Mouse (Mus musculus) layer of hippocampus, adult 8-10 months (tissue): ENCODE measurements around the gene Cnga3. TPM values are rescaled to one million over a fixed set of nuclear protein-coding genes. Genes with fewer than 3 reads are reported as not detected.

ENCODE experiments used
- DNase-seq, 2 experiments: peaks; one replicate each; pipeline ENCODE4 v3.0.0; 2022; ENCODE audit warnings: low spot score in 2 of 2
- total RNA-seq, 4 experiments: library from RNA; stranded (reverse); gene quantifications; 2 replicates each; pipeline ENCODE4 v1.2.4; 2022

The Cnga3 gene
- total RNA-seq = under 1 TPM; 0.33 to 0.55 (median 0.50) TPM

DNA sequence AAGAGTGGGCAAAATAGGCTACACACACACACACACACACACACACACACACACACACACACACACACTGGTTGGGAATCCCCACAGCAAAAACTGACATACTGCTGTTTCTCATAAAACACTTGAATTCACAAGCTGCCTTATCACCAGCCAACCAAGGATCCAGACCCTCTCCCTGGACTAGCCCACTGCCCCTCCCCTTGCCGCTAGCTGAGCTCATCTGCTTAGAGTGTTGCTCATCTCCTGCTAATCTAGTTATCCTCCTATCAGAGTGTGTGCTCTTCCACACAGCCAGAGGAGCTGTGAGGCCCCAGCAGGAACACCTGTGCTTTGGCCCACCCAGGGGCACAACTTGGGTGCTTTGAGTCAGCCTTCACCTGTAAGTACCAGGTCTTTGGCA lies at the start of gene Cnga3:
Gene Cnga3 (plus strand): TSS at position 291 of the 400 bp plus-strand sequence.
- no peak for DNase-seq

GRCm38 (mm10) chr1:37166066-37166465 lies 48.2 kb upstream of the Cnga3 start:
- no peak for DNase-seq

DNA sequence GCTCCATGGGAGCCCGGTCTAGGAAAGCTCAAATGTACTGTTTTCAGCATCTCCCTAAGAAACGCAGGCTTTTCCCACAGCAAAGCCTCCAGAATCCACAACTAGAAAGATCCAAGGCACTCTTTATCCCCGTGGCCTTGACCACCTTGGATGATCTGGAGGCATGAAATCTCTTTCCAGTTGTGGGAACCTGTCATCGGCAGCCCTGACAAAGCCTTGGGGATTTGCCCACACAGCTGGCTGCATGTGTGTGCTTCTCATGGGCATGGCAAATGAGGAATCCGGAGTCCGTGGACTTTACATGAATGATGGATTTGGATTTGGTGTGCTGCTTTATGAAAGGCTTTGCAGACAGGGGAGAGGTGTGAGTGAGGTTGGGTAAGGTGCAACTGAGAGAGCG lies 46.3 kb upstream of the Cnga3 start:
- no peak for DNase-seq

GRCm38 (mm10) chr1:37177874-37178273 lies 36.4 kb upstream of the Cnga3 start:
- no peak for DNase-seq

DNA sequence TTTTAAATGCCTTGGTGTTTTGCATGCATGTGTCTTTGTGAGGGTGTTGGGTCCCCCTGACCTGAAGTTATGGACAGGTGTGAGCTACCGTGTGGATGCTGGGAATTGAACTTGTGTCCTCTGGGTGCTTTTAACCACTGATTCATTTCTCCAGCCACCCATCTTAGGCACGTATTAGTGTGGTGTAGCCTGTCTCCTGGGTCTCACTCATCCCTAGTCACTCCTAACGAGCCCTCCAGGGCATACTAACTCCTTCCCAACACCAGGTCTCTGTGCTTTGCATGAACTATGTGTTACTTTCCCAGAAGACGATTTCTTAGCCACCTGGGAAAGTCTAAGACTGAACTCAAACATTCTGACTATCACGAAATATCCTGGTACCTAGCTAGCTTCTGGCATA lies 34.4 kb upstream of the Cnga3 start:
- DNase-seq = no peak

- DNase-seq = no peak
Measured at GRCm38 (mm10) chr1:37187050-37187449, 27.2 kb upstream of the Cnga3 start.

DNA sequence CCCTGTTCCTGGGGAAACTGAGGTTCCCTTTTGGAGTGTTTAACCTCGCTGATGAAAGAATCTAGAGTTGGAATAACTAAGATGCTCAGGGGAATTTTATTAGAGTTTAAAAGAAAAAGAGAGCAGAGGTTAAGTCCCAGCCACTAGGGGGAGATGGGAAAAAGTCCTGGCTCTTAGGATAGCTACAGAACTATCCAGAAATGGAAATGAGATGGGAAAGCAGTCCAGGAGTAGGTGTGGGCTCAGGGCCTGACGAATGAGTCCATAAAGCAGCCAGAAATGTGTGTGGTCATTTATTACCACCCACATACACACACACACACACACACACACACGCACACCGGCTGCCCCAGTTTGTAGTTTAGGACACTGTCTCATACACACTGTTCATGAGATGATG lies 19.6 kb upstream of the Cnga3 start:
- DNase-seq = no peak

DNA sequence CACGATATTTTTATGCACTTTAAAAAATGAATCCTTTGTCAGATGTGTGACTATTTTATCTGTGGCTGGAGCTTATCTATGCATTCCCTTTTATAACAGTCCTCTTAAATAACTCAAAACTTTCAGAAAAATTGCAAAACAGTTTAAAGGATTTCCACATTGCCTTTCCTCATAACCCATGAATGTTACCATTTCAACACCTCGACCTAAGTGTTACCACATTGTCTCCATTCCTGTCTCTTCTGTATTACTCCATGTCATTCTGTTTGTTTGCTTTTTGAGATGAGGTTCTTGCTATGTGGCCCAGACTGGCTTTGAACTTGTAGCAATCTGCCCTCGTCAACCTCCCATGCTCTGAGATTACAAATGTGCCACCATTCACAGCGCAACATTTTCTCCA lies 12.8 kb upstream of the Cnga3 start:
- no peak for DNase-seq

DNA sequence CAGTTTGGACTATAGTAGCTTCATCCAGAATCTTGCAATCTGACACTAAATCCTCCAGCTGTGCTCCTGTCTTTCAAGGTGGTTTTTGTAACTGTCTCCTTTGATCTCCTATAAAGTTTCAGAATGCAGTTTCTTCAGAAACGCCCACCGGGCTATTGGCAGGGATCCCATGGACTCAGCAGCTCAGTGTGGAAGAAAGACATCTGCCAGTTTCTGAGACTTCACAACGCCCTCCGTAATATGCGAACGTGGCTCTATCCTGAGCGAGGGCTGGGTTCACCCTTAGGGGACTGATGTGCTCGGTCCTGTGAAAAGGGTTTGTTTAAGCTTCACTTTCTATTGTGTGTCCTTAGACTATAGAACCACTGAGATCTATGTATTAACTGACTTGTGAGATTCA lies 6.5 kb upstream of the Cnga3 start:
- DNase-seq = no peak

- DNase-seq = no peak
Measured at GRCm38 (mm10) chr1:37212375-37212774, 1.9 kb upstream of the Cnga3 start.

DNA sequence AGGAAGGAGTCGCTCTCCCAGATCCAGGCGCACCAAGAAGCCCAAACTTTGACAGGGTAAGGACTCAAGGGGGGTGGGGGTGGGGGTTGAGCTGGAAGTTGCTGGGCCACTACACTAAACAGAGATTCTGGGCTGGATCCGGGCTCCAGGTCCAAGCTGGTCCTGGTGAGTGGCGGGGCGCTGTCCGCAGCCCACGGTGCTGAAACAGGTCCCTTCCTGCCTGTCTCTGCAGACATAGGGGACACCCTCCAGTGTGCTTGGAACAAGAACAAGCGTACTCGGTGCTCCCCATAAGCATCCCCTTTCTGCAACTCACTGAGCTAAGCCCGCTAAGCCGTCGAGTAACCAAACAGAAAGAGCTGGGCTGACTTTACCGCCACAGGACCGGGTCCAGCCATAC lies 4.2 kb downstream of the Cnga3 start:
- no peak for DNase-seq

DNA sequence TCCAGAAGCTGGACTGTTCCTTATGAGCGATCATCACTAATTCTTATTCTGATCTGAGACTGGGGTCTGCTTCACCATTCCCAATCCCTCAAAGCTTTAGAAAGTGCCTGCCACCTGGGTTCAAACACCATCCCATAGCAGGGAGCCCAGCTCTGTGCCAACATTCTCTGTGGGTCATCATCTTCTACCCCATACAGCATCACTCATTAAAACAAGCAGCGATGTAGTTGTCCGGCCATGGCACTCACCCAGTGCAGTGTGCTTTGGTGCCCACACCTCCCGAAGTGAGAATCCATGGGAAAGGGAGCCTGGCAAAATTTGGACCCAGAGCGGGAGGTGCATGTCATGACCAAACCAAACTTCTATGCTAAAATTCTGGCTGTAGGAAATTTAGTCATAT lies 5.4 kb downstream of the Cnga3 start:
- no peak for DNase-seq

GRCm38 (mm10) chr1:37220134-37220907 lies 6.1 kb downstream of the Cnga3 start:
- peak; percentile 88 to 90 for DNase-seq

- no peak for DNase-seq
Measured at GRCm38 (mm10) chr1:37222002-37222401, 7.8 kb downstream of the Cnga3 start.

DNA sequence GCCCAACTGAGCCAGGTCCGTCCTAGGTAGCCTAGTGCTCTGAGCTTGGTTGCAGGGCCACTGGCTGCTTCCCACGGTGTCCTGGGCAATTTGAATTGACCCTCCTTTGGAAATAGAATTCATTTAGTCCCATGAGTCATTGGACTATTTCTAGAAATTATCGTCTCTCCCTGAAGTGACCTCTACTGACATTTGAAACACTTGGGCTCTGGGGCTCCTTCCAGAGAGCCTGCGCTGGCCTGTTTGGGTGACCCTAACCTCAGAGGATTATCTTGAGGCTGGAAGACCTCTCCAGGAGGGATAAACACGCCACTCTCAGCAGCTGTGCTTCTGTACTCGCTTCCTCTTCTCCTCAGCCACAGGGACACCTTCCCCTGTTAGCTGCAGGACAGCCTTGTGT lies 16.2 kb downstream of the Cnga3 start:
- DNase-seq = no peak

- DNase-seq = no peak
Measured at GRCm38 (mm10) chr1:37231295-37231701, 17.1 kb downstream of the Cnga3 start.

GRCm38 (mm10) chr1:37239045-37239635 lies 24.9 kb downstream of the Cnga3 start:
- no peak for DNase-seq

GRCm38 (mm10) chr1:37242253-37242652 lies 28.0 kb downstream of the Cnga3 start:
- DNase-seq = no peak

- no peak for DNase-seq
Measured at GRCm38 (mm10) chr1:37246476-37246875, 32.2 kb downstream of the Cnga3 start.

GRCm38 (mm10) chr1:37248406-37248805 lies 34.2 kb downstream of the Cnga3 start:
- no peak for DNase-seq

DNA sequence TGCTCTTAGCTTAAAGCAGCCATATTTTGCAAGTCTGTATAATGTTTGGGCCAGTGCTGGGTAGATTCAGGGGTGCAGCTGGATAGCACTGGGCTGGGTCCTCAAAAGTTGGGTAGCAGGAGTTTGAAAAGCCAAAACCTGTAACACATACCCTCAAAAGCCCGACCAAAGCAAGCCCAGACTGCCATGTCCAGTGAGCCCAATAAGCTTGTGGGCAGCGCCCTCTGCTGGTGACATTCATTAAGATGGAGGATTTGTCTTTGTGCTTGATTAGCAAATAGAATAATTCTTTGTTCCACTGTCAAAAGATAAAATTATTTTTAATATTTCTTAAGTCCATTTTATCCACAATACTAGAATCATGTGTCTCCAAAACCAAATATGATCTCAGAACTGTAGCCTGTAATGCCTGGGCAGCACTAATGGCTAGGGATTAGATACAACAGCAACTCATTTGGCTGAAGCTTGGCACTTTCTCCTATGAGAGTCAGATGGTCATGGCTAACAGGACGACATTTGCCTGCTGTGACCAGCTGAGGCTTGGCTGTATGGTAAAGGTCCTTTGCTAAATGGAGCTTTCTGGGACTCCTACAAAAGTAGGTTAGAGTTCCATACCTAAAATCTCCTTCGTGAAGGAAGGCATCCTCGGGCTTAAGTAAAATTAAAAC lies 36.5 kb downstream of the Cnga3 start:
- peak; percentile 57 to 90 for DNase-seq

DNA sequence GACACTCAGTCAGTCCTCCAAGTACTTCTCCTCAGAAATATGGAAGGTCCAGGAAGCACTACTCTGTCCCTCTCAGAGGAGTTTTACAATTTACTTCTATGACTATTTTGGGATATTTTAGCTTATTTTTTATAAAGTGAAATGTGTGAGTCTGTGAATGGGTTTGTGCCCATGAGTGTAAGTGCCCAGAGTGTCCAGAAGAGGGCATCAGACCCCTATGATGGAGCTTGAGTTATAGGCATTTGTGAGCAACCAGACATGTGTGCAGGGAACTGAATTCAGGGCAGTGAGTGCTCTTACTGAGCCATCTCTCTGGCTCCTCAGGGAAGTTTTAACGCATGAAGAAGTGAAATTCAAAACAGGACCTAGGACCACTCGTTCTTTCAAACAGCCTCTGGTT lies 44.2 kb downstream of the Cnga3 start:
- DNase-seq = no peak

DNA sequence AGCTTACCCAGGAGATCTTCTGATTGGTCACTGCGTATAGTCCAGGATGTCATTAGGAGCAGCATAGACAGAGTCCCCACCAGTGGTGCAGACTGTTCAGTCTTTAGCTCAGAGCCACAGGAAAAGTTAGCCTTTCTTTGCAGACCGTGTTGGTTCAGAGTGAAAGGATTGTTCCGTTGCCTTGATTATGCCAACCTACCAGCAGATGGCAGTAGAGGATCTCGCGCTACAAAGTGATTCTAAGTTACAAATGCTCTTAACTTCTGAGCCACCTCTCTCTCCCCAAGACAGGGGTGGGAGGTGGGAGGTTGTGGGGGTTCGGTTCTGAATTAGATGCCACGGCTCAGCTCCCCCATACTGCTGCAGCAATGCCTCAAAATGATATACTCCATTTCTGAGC lies 58.2 kb downstream of the Cnga3 start:
- peak; percentile 39 to 73 for DNase-seq
